Mouse (Mus musculus) intestine, postnatal 0 days (tissue): ENCODE data around the gene Tpk1. TPM values are rescaled to one million over a fixed set of nuclear protein-coding genes. Genes with fewer than 3 reads are reported as not detected.

Source experiments
- ATAC-seq: fragments of 200-750 bp; cut with Nextera tagmentation; 2 replicates; pipeline ENCODE4 v1.8.0; 2017; ENCODE audit warnings: mild to moderate bottlenecking, moderate TSS enrichment, moderate library complexity
- H3K27ac ChIP-seq: fragments of 300-500 bp; sonication (generic); 2 replicates; pipeline ENCODE4 v1.5.1; 2014; ENCODE audit warnings: mild to moderate bottlenecking, low read depth, low read length, moderate library complexity
- H3K27me3 ChIP-seq: fragments of 300-500 bp; sonication (generic); replicated peaks from 2 replicates; pipeline ENCODE4 v1.6.1; 2014; ENCODE audit warnings: low read length, mixed read lengths; ENCODE audit not compliant: control insufficient read depth, insufficient read depth
- H3K36me3 ChIP-seq: fragments of 300-500 bp; sonication (generic); 2 replicates; pipeline ENCODE4 v1.6.1; 2014; ENCODE audit warnings: mild to moderate bottlenecking, moderate library complexity; ENCODE audit not compliant: control insufficient read depth, insufficient read depth
- H3K4me1 ChIP-seq: fragments of 300-500 bp; sonication (generic); replicated peaks from 2 replicates; pipeline ENCODE4 v1.6.1; 2014; ENCODE audit warnings: antibody characterized with exemption, low read length, mixed read lengths; ENCODE audit not compliant: control insufficient read depth, insufficient read depth
- H3K4me2 ChIP-seq: fragments of 300-500 bp; sonication (generic); replicated peaks from 2 replicates; pipeline ENCODE4 v1.6.1; 2014; ENCODE audit warnings: low read depth, mild to moderate bottlenecking, moderate library complexity
- H3K4me3 ChIP-seq: fragments of 300-500 bp; sonication (generic); 2 replicates; pipeline ENCODE4 v1.5.1; 2014; ENCODE audit warnings: low read depth, low read length
- H3K9ac ChIP-seq: fragments of 300-500 bp; sonication (generic); 2 replicates; pipeline ENCODE4 v1.6.1; 2014; ENCODE audit warnings: mild to moderate bottlenecking, low read depth, low read length
- H3K9me3 ChIP-seq: fragments of 300-500 bp; sonication (generic); 2 replicates; pipeline ENCODE4 v1.6.1; 2016; ENCODE audit warnings: mixed run types; ENCODE audit not compliant: control insufficient read depth
- CTCF ChIP-seq: sonication (generic); IDR thresholded peaks from 2 replicates; pipeline ENCODE4 v1.5.1; 2016; ENCODE audit warnings: low read depth, mild to moderate bottlenecking, control low read depth, antibody characterized with exemption, moderate library complexity
- WGBS: fragments of 180-500 bp; shearing (Covaris S2); extraction: QIAGEN DNeasy Blood & Tissue Kit; methylation state at CpG from one replicate; pipeline ENCODE4 v1.1.7; 2014; 5-methylcytosine and 5-hydroxymethylcytosine counted together
- polyA plus RNA-seq: library from polyadenylated mRNA; unstranded; fragments of >200 nt; fragmentation: Nextera tagmentation; extraction: Ambion mirVana; gene quantifications from 2 replicates; pipeline ENCODE4 v1.2.1, GENCODE M21; 2015

The Tpk1 gene
- polyA plus RNA-seq, 1 experiment from 2014 or later: 21.9 TPM

DNA sequence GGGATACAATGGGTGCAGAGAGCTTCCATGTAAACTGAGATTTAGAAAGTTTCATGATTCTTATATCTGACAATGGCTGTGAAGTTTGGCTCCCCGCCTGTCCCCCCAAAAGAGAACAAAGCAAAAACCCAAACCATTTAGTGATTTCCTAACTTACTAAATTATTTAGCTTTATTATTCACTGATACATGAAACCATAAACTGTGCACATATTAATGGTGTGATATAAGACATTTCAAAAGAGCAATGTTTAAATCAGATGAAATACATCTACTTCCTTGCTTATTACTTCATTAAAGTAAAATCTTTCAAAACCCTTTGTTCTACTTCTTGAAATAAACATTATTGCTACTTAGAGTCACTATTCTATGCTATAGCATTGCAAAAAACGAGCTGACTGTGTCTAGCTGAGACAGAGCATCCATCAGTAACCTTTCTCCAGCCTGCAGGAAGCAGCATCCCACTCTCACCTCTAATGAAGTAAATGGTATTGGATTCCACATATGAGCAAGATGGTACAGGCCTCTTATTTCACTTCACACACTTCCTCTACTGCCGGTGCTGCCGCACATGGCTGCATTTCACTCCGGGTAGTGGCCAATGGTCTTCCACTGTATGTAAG is 161.4 kb downstream of the Tpk1 start:
- no peak overlapping the region for H3K4me3 ChIP-seq
- WGBS: 86% methylated on average over 5 of the region's 5 CpGs
- no peaks in the 10 kb centered on the region for H3K4me1 ChIP-seq
- no peaks in the 10 kb centered on the region for H3K27me3 ChIP-seq
- no peak for TF ChIP-seq CTCF
- H3K9me3 ChIP-seq: no peaks in the 10 kb centered on the region
- no peak overlapping the region for H3K4me2 ChIP-seq
- ATAC-seq: no peak
- no peaks in the 10 kb centered on the region for H3K36me3 ChIP-seq
- H3K9ac ChIP-seq: no peak overlapping the region
- no peak overlapping the region for H3K27ac ChIP-seq

DNA sequence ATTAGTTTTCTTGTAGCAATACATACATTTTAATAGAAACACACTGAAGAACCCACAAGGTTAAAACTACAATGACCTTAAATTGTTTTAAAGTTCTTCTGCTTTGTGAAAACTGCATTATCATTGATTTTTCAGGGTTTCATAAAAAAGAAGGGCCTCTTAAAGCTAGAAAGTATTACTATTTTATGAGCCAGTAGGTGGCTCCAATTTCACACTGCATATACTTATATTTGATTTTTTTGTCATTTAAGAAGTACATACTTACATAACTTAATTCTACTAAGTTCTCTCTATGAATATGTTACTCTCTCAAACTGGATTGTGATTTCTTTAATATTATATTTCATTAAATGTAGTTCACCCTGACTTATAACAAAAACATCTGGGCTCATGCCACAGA is 173.7 kb downstream of the Tpk1 start:
- Histone ChIP-seq H3K4me2 (no peak overlapping the region), H3K27ac (no peak overlapping the region), H3K9ac (no peak overlapping the region), H3K4me1 (no peaks in the 10 kb centered on the region), H3K4me3 (no peak overlapping the region), H3K9me3 (no peaks in the 10 kb centered on the region), H3K36me3 (no peaks in the 10 kb centered on the region), H3K27me3 (no peaks in the 10 kb centered on the region)
- ATAC-seq: no peak
- peak; percentile 40 for TF ChIP-seq CTCF

DNA sequence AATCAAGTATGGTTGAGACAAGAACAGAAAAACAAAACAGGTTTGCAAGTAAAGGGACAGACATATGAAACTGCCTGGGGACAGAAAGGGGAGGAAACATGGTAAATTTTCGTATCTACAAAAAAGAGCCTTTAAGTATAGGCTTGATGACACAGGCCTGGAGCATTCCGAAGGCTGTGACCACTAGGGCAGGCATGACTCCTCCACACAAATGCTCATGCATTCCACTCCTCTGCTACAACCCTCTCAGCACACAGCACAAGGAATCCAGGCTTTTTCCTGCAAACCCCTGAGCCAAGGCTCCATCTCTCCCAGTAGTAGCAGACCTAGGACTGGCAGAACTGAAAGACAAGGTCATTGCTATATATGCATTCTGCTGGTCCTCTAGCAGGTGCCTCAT is 179.4 kb downstream of the Tpk1 start:
- Histone ChIP-seq H3K4me1 (no peaks in the 10 kb centered on the region), H3K9me3 (no peaks in the 10 kb centered on the region), H3K36me3 (no peaks in the 10 kb centered on the region), H3K4me3 (no peak overlapping the region), H3K27me3 (no peaks in the 10 kb centered on the region), H3K9ac (no peak overlapping the region), H3K4me2 (no peak overlapping the region), H3K27ac (no peak overlapping the region)
- ATAC-seq: no peak
- WGBS: 94% methylated on average over 2 of the region's 2 CpGs
- TF ChIP-seq CTCF: no peak

DNA sequence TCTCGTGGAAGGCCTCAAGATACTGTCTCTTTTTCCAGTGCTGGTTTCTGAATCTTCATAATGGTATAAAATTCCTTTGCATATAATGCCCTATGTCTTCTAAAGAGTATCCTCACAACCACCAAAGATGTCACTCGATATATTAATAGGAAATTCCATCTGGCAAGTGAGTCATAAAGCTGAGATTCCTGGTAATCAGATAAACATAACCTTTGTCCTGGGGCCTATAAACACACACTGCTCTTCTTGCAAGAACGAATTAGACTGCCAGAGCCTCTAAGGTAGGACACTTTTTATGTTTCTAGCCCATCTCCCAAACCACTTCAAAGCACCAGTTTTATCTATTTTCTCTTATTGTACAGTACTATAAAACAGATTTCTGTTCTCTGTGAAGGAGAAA is 185.4 kb downstream of the Tpk1 start:
- Histone ChIP-seq H3K9ac (no peak overlapping the region), H3K4me1 (no peaks in the 10 kb centered on the region), H3K4me3 (no peak overlapping the region), H3K4me2 (0 out of 2 replicates have a peak overlapping the region, but pooled peaks have one; percentile 18), H3K36me3 (no peaks in the 10 kb centered on the region), H3K27me3 (no peaks in the 10 kb centered on the region), H3K27ac (no peak overlapping the region), H3K9me3 (no peaks in the 10 kb centered on the region)
- WGBS: 38% methylated on average over 3 of the region's 3 CpGs
- ATAC-seq: peak; percentile 81
- TF ChIP-seq CTCF: no peak

DNA sequence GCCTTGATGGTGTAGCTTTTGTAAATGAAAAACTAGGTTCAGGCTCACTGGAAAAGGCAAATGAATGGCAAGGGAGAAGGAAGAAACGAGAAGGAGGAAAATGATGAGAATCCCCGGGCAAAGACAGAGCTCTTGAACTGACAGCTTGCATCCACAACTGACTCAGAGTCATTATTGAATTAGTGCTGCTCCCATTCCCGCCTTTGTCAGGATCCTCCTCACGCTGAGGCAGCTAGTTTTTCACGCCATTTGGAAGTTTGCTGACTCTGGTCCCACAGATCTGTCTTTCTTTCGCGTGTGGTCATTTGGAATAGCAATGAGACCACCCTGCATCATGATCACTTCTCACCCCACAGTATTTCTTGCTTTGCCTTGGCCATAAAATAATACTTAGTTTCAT is 187.3 kb downstream of the Tpk1 start:
- 73% methylated on average over 7 of the region's 7 CpGs for WGBS
- no peak for ATAC-seq
- no peak overlapping the region for H3K4me2 ChIP-seq
- no peaks in the 10 kb centered on the region for H3K27me3 ChIP-seq
- no peaks in the 10 kb centered on the region for H3K4me1 ChIP-seq
- H3K36me3 ChIP-seq: no peaks in the 10 kb centered on the region
- H3K9me3 ChIP-seq: no peaks in the 10 kb centered on the region
- H3K4me3 ChIP-seq: no peak overlapping the region
- H3K9ac ChIP-seq: no peak overlapping the region
- no peak for TF ChIP-seq CTCF
- no peak overlapping the region for H3K27ac ChIP-seq

DNA sequence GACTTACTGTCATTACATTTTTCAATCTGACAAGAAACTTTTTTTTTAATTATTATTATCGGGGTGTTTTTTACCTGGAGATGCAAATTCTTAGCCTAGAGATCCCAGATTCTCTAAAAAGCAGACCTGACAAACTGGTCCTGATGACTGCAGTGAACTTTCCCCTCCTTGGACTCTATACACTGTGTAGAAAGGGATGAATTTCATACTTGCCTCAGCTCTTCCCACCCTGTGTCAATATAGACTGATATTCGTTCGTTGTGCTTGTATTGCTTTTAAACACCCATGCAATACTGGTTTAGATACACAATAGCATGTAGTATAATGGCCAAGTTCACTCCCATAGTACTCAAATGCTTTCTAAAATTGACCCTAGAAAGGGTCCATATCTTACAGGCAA is 189.7 kb downstream of the Tpk1 start:
- Histone ChIP-seq H3K27ac (no peak overlapping the region), H3K9me3 (no peaks in the 10 kb centered on the region), H3K9ac (no peak overlapping the region), H3K4me2 (no peak overlapping the region), H3K27me3 (no peaks in the 10 kb centered on the region), H3K4me3 (no peak overlapping the region), H3K4me1 (no peaks in the 10 kb centered on the region), H3K36me3 (no peaks in the 10 kb centered on the region)
- no peak for TF ChIP-seq CTCF
- no peak for ATAC-seq
- WGBS: 63% methylated on average over 3 of the region's 3 CpGs

DNA sequence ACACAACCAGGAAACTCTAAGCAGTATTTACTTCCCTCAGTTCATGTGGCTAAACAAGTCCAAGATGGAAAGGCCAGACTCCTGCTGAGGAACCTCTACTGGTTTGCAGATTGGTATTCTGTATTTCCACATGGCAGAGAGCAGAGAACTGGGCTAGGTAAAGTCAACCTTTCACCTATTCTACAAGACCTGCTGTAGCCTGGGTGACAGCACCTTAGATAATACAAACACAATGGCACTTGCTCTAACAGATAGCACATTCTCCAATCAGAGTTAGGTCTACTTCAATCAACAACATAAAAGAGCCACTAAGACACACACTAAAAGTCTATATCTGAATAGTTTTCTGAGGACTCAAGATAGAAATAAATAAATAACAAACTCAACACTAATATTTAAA is 190.2 kb downstream of the Tpk1 start:
- ATAC-seq: no peak
- no peaks in the 10 kb centered on the region for H3K4me1 ChIP-seq
- no peak overlapping the region for H3K9ac ChIP-seq
- no peak for TF ChIP-seq CTCF
- no peaks in the 10 kb centered on the region for H3K27me3 ChIP-seq
- no peak overlapping the region for H3K4me2 ChIP-seq
- H3K36me3 ChIP-seq: no peaks in the 10 kb centered on the region
- H3K4me3 ChIP-seq: no peak overlapping the region
- H3K27ac ChIP-seq: no peak overlapping the region
- H3K9me3 ChIP-seq: no peaks in the 10 kb centered on the region
